Mouse (Mus musculus) cerebellum, adult 9-11 months (tissue): ENCODE measurements at regions not wholly inside any gene's neighbourhood (a gene's known extent, or its start where the extent isn't known, plus 50 kb on each side); places are given as distances from the start of the nearest gene placed in this dataset.
A peak's percentile ranks its signal among the peaks of the same experiment; 100 is the strongest.

ENCODE experiments used
- DNase-seq: peaks from one replicate; pipeline ENCODE4 v3.0.0; 2022

GRCm38 (mm10) chr15:19094061-19094810 lies 275.5 kb downstream of the Cdh10 start:
- DNase-seq: no peak

DNA sequence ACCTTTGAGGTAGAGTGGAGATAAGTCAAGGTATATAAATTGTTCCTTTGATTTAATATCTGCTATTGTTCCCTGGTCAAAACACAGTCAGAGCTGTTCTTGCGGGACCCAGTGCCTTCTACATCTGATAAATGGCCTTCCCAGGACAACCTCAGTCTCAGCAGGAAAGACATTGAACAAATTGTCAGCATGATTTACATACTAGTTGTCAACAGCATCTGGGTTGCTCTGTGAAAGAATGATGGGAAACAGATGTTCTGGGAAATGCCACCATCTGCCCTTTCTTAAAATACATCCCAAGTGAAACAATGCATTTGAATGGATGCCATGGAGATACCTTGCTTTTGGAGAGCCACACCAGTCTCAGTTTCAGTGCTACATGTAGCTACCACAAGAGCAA lies 296.2 kb downstream of the Cdh10 start:
- DNase-seq: no peak

DNA sequence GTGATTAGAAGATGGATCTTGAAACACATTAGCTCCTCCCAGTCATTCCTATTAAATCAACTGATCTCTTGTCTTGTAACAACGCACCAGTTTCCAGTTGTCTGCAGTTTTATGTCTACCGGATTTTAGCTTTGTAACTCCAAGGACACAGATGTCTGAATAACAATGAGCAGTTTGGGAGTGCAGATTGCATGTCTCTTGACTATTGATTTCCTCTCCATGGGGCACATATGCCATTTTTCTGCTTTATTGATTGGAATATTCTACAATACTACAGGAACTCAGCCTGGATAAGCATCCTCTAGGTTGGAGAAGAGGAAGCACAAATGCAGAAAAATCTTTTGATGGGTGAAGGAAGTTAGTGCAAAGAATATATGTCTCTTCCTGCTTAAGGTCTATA lies 300.2 kb downstream of the Cdh10 start:
- no peak for DNase-seq

DNA sequence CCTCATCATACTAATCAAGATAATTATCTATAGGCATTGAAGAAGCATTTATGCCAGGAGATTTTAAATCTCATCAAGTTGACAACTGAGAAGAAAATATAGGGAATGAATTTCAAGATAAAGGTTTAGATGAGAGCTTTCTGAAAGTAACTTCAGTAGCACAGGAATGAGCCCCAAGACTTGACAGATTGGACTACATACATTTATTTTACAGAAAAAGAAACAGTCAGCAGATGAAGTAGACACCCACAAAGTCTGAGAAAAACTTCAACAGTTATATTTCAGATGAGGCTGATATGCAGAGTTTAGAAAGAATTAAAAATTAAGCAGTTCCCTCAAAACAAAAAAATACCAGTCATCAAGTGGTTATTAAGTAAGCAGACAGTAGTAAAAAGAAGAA lies 308.7 kb downstream of the Cdh10 start:
- DNase-seq: no peak

- DNase-seq: no peak
Measured at GRCm38 (mm10) chr15:19129316-19129715, 310.6 kb downstream of the Cdh10 start.

GRCm38 (mm10) chr15:19153682-19154081 lies 334.9 kb downstream of the Cdh10 start:
- DNase-seq: no peak

DNA sequence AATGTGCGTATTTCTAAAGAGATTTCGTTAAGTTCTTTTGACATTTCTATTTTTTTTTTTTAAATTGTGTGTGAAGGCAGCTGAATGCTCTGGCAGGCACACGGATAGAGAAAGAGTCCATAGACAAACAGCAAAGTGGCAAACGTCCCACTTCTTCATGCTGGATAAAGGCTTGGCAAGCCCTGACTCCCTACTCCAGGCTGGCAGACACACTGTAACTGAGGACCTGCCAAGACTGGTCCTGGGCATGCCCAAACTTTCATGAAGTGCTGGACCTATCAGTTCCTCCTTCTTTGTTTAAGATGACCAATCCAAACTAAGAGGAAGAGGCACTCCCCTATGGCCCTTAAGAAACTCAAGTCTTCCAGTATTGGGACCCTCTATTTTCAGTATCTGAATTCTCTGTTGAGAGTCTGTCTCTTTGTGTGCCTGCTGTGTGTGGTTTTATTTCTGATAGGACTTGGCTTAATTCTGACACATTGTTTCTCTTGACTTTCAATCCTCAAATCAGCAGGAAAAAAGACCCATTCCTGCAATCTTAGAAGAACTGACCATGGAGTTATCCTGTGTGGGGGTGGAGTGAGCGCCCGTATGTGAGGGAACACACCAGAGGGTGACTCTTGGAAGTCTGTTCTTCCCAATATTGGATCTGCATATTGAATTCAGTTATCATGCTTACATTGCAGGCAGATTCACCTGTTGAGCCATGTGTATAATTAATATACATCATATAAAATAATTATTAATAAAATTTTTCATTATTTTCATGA lies 343.6 kb downstream of the Cdh10 start:
- DNase-seq: peak; percentile 20

- no peak for DNase-seq
Measured at GRCm38 (mm10) chr15:19175470-19175869, 356.7 kb downstream of the Cdh10 start.
